8 mouse cellular contexts compared by ENCODE assay signal in the genomic region with DNA sequence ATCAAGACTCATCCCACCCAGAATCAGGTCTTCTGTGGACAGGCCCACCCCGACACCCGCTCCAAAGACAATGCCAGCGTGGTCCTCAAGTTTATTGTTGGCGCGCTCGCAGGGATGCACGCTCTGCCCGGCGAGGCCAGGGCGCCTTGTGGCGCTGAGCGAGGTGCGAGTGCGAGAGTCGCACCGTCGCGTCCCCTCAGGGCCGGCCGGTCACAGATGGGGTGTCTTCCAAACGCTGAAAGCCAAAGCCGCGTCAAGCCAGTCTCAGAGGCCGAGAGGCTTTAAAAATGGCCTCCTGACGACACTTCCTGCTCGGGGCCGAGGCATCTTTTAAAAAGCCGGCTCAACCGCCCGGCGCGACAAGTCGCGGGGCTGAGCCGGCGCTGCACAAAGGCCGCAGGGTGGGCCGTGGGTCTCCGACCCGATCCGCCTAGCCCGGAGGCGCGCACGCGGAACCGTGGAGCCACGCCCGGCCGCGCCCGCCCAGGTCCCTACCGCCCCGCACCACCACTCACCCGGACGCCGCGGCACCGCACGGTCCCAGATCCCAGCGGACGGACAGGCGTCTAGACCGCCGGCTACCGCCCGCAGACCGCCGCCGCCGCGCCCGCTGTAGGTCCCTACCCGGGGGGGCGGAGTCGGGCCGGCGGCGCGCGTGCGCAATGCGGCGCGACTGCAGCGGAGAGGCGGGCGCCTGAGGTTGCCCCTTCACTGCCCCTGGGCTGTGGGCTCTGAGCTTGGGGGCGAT. TPM values are rescaled to one million over a fixed set of nuclear protein-coding genes. Genes with fewer than 3 reads are reported as not detected.
A peak's percentile ranks its signal among the peaks of the same experiment; 100 is the strongest.
DNase-seq lines count a peak whose midpoint lies in the region; ATAC-seq and TF ChIP-seq lines count a peak whose summit lies in the region.

A gene (minus strand): TSS at position 663 of the 748 bp plus-strand sequence.

- no peaks in the 10 kb centered on the region for H3K9me3 ChIP-seq in forebrain, embryonic 12.5 days
- H3K9me3 ChIP-seq in heart, embryonic 16.5 days (replicated peaks; ENCODE audit: control insufficient read depth, low read length): no peaks in the 10 kb centered on the region
- H3K9me3 ChIP-seq in liver, embryonic 14.5 days (ENCODE audit: control insufficient read depth, low read length): no peaks in the 10 kb centered on the region
- no peaks in the 10 kb centered on the region for H3K9me3 ChIP-seq in neural tube, embryonic 11.5 days (ENCODE audit: control insufficient read depth, low read length)
- H3K9me3 ChIP-seq in stomach, embryonic 15.5 days: no peaks in the 10 kb centered on the region

- WGBS in forebrain, embryonic 12.5 days: under 1% methylated on average over 84 of the region's 89 CpGs
- WGBS in heart, embryonic 16.5 days: under 1% methylated on average over 89 of the region's 89 CpGs
- under 1% methylated on average over 88 of the region's 89 CpGs for WGBS in liver, embryonic 14.5 days (ENCODE audit: insufficient replicate concordance)
- under 1% methylated on average over 77 of the region's 89 CpGs for WGBS in neural tube, embryonic 11.5 days
- WGBS in stomach, embryonic 15.5 days: under 1% methylated on average over 85 of the region's 89 CpGs

- H3K36me3 ChIP-seq in forebrain, embryonic 12.5 days (replicated peaks): peaks cover 39% of the 10 kb centered on the region
- peaks cover 11% of the 10 kb centered on the region; the same call in 1 of the 2 replicates for H3K36me3 ChIP-seq in heart, embryonic 16.5 days (ENCODE audit: control insufficient read depth, insufficient read depth)
- no peaks in the 10 kb centered on the region for H3K36me3 ChIP-seq in liver, embryonic 14.5 days (replicated peaks; ENCODE audit: control insufficient read depth, insufficient read depth, low read depth)
- peaks cover 21% of the 10 kb centered on the region for H3K36me3 ChIP-seq in neural tube, embryonic 11.5 days (ENCODE audit: control insufficient read depth, insufficient read depth, low read length)
- peaks cover 24% of the 10 kb centered on the region for H3K36me3 ChIP-seq in stomach, embryonic 15.5 days

- no peak for TF ChIP-seq CTCF in liver, embryonic 14.5 days (IDR thresholded peaks at IDR 0.05; ENCODE audit: low read depth)

- no peaks in the 10 kb centered on the region for H3K27me3 ChIP-seq in forebrain, embryonic 12.5 days
- H3K27me3 ChIP-seq in heart, embryonic 16.5 days (ENCODE audit: control insufficient read depth, insufficient read depth, low read length): no peaks in the 10 kb centered on the region
- H3K27me3 ChIP-seq in liver, embryonic 14.5 days (ENCODE audit: control insufficient read depth, insufficient read depth, low read length): peaks cover 3% of the 10 kb centered on the region; the same call in 1 of the 2 replicates
- H3K27me3 ChIP-seq in neural tube, embryonic 11.5 days (ENCODE audit: control insufficient read depth, insufficient read depth, low read length): no peaks in the 10 kb centered on the region
- no peaks in the 10 kb centered on the region for H3K27me3 ChIP-seq in stomach, embryonic 15.5 days (replicated peaks)

- H3K4me1 ChIP-seq in brown adipose tissue, adult 24 weeks (ENCODE audit: control insufficient read depth, insufficient read depth, insufficient read length, low read length): peaks cover 2% of the 10 kb centered on the region; the same call in 1 of the 2 replicates
- H3K4me1 ChIP-seq in forebrain, embryonic 12.5 days: peaks cover 20% of the 10 kb centered on the region
- peaks cover 3% of the 10 kb centered on the region; the same call in 1 of the 2 replicates for H3K4me1 ChIP-seq in heart, embryonic 16.5 days (ENCODE audit: control insufficient read depth, insufficient read depth, low read length)
- H3K4me1 ChIP-seq in liver, embryonic 14.5 days (replicated peaks; ENCODE audit: control insufficient read depth in 2 of 2, insufficient read depth in 2 of 2, low read length in 1 of 2): peaks cover 0 to 6% of the 10 kb centered on the region in 2 experiments; a peak in 1 of 4 replicates
- H3K4me1 ChIP-seq in neural tube, embryonic 11.5 days (ENCODE audit: control insufficient read depth, insufficient read depth, low read length): peaks cover 4% of the 10 kb centered on the region; the same call in 1 of the 2 replicates
- H3K4me1 ChIP-seq in stomach, embryonic 15.5 days: no peaks in the 10 kb centered on the region

- peak within 1 kb of the TSS; percentile 66 for H3K4me2 ChIP-seq in forebrain, embryonic 12.5 days
- peak within 1 kb of the TSS; percentile 96 for H3K4me2 ChIP-seq in heart, embryonic 16.5 days (ENCODE audit: low read depth, low read length)
- peak within 1 kb of the TSS; percentile 73 for H3K4me2 ChIP-seq in liver, embryonic 14.5 days (ENCODE audit: low read depth)
- peak within 1 kb of the TSS; percentile 75 for H3K4me2 ChIP-seq in neural tube, embryonic 11.5 days (ENCODE audit: low read depth)
- peak within 1 kb of the TSS; percentile 78 for H3K4me2 ChIP-seq in stomach, embryonic 15.5 days

- peak; percentile 79 to 88 for DNase-seq in kidney, postnatal 25 days
- peak; percentile 13 to 26 (median 14) for DNase-seq in liver, embryonic 14.5 days (ENCODE audit: low read depth in 3 of 3, low spot score in 3 of 3)
- DNase-seq in neural tube, embryonic 11.5 days (ENCODE audit: low spot score): peak; percentile 90

- H3K4me3 ChIP-seq in brown adipose tissue, adult 24 weeks (ENCODE audit: insufficient read depth, low read depth, low read length): peak within 1 kb of the TSS; percentile 94
- peak within 1 kb of the TSS; percentile 80 for H3K4me3 ChIP-seq in forebrain, embryonic 12.5 days (replicated peaks)
- H3K4me3 ChIP-seq in heart, embryonic 16.5 days (ENCODE audit: low read length): peak within 1 kb of the TSS; percentile 71
- H3K4me3 ChIP-seq in liver, embryonic 14.5 days (ENCODE audit: insufficient read depth in 1 of 2, low read depth in 2 of 2, low read length in 2 of 2): peak within 1 kb of the TSS; percentile 62 to 63
- peak within 1 kb of the TSS; percentile 75 for H3K4me3 ChIP-seq in neural tube, embryonic 11.5 days (ENCODE audit: low read depth, low read length)
- peak within 1 kb of the TSS; percentile 80 for H3K4me3 ChIP-seq in stomach, embryonic 15.5 days (replicated peaks)

- no peak for TF ChIP-seq EP300 in liver, embryonic 14.5 days (IDR thresholded peaks at IDR 0.05; ENCODE audit: low read depth)

- H3K9ac ChIP-seq in forebrain, embryonic 12.5 days: peak within 1 kb of the TSS; percentile 87
- H3K9ac ChIP-seq in heart, embryonic 16.5 days (ENCODE audit: low read length): peak within 1 kb of the TSS; percentile 88
- H3K9ac ChIP-seq in liver, embryonic 14.5 days (replicated peaks): peak within 1 kb of the TSS; percentile 54
- H3K9ac ChIP-seq in neural tube, embryonic 11.5 days (ENCODE audit: low read length): peak within 1 kb of the TSS; percentile 92
- peak within 1 kb of the TSS; percentile 69 for H3K9ac ChIP-seq in stomach, embryonic 15.5 days

- ATAC-seq in CD4-positive, CD25-positive, alpha-beta regulatory T cell, adult 4 months: peak; percentile 64
- peak; percentile 95 for ATAC-seq in forebrain, embryonic 12.5 days (ENCODE audit: low FRiP score)
- ATAC-seq in heart, embryonic 16.5 days (replicated peaks; ENCODE audit: extremely low read depth, insufficient read depth, low FRiP score): peak; percentile 90
- ATAC-seq in liver, embryonic 14.5 days (ENCODE audit: insufficient read depth): peak; percentile 84
- peak; percentile 95 for ATAC-seq in neural tube, embryonic 11.5 days (ENCODE audit: insufficient read depth, low FRiP score, low TSS enrichment)
- ATAC-seq in stomach, embryonic 15.5 days (ENCODE audit: insufficient read depth, low FRiP score, low read depth): peak; percentile 93

- 0 out of 2 replicates have a peak within 1 kb of the TSS, but pooled peaks have one; percentile 25 for H3K27ac ChIP-seq in brown adipose tissue, adult 24 weeks (replicated peaks; ENCODE audit: low read depth, low read length)
- H3K27ac ChIP-seq in forebrain, embryonic 12.5 days: peak within 1 kb of the TSS; percentile 93
- H3K27ac ChIP-seq in heart, embryonic 16.5 days (ENCODE audit: low read length): peak within 1 kb of the TSS; percentile 71
- no peak within 1 kb of the TSS for H3K27ac ChIP-seq in liver, embryonic 14.5 days
- peak within 1 kb of the TSS; percentile 86 for H3K27ac ChIP-seq in neural tube, embryonic 11.5 days (ENCODE audit: low read depth, low read length)
- H3K27ac ChIP-seq in stomach, embryonic 15.5 days: peak within 1 kb of the TSS; percentile 83

RNA-seq across cellular contexts. Expression of the gene that starts here (rescaled TPM):
- polyA plus RNA-seq in CD4-positive, CD25-positive, alpha-beta regulatory T cell, adult 4 months (2017; shearing (Covaris generic)): under 1 TPM; 0.37 to 0.98 TPM
- 1.8 and 2.7 TPM in 2 replicates for polyA plus RNA-seq in brown adipose tissue, adult 24 weeks (2012; ENCODE audit: insufficient read depth, insufficient read length, missing spikeins)
- polyA plus RNA-seq in forebrain, embryonic 12.5 days (2016; fragmentation: Nextera tagmentation; extraction: Ambion mirVana): 42.7 and 50.5 TPM in 2 replicates
- 6.9 and 7.4 TPM in 2 replicates for polyA plus RNA-seq in heart, embryonic 16.5 days (2015; fragmentation: Nextera tagmentation; extraction: Ambion mirVana)
- polyA plus RNA-seq in liver, embryonic 14.5 days (2012; rRNA removed): 0.44 and 0.67 TPM in 2 replicates
- 1.2 and 2.0 TPM in 2 replicates for polyA plus RNA-seq in liver, embryonic 14.5 days (2014; fragmentation: Nextera tagmentation; extraction: Ambion mirVana)
- polyA plus RNA-seq in neural tube, embryonic 11.5 days (2014; fragmentation: Nextera tagmentation; extraction: Ambion mirVana): 46.1 and 46.6 TPM in 2 replicates
- 13.2 and 13.8 TPM in 2 replicates for polyA plus RNA-seq in stomach, embryonic 15.5 days (2015; fragmentation: Nextera tagmentation; extraction: Ambion mirVana)

Comparison
In these comparisons a context has a peak if more than half of its experiments do, and no peak if none do; other contexts are left out.
1. Peak in ATAC-seq in CD4-positive, CD25-positive, alpha-beta regulatory T cell, adult 4 months; RNA of the gene not detected or under 1 TPM.
2. DNase-seq: peak in every context shown above with its lines; median percentile 90 in neural tube, embryonic 11.5 days; 84 in kidney, postnatal 25 days; 14 in liver, embryonic 14.5 days.